Mouse (Mus musculus): ENCODE data around the gene Mindy4.

GRCm38 (mm10) chr6:55182655-55183430, 20.3 kb upstream of the Mindy4 start:
- TF ChIP-seq CTCF (conservative IDR thresholded peaks at IDR 0.05; ENCODE audit: low read length) = no peak
- no peak for TF ChIP-seq POU5F1 (IDR thresholded peaks at IDR 0.05; ENCODE audit: borderline replicate concordance, low read length)
- TF ChIP-seq NANOG (IDR thresholded peaks at IDR 0.05; ENCODE audit: borderline replicate concordance, low read length) = no peak
